Mouse (Mus musculus) ES-Bruce4 (cell line): ENCODE measurements around the gene Wap. TPM values are rescaled to one million over a fixed set of nuclear protein-coding genes. Genes with fewer than 3 reads are reported as not detected.

Experiments
- H3K27ac ChIP-seq: 2 replicates; pipeline ENCODE4 v1.5.1; 2012; ENCODE audit warnings: low read length, inconsistent platforms; ENCODE audit not compliant: insufficient read depth
- H3K27me3 ChIP-seq: 2 replicates; pipeline ENCODE4 v1.6.1; 2012; ENCODE audit warnings: mild to moderate bottlenecking, low read length, inconsistent platforms; ENCODE audit not compliant: control insufficient read depth, poor library complexity, insufficient read depth, severe bottlenecking
- H3K36me3 ChIP-seq: 2 replicates; pipeline ENCODE4 v1.6.1; 2012; ENCODE audit warnings: inconsistent platforms, mild to moderate bottlenecking, low read length, moderate library complexity; ENCODE audit not compliant: control insufficient read depth, poor library complexity, insufficient read depth, severe bottlenecking
- H3K4me1 ChIP-seq: one replicate; pipeline ENCODE4 v1.8.1; 2011; ENCODE audit warnings: low read length; ENCODE audit not compliant: control insufficient read depth, insufficient read depth
- H3K4me3 ChIP-seq: 2 replicates; pipeline ENCODE4 v1.5.1; 2011; ENCODE audit warnings: low read depth, mild to moderate bottlenecking, low read length
- H3K9ac ChIP-seq: 2 replicates; pipeline ENCODE4 v1.6.1; 2012; ENCODE audit warnings: low read depth, mild to moderate bottlenecking, inconsistent platforms; ENCODE audit not compliant: poor library complexity, severe bottlenecking
- H3K9me3 ChIP-seq: replicated peaks from 2 replicates; pipeline ENCODE4 v1.6.1; 2012; ENCODE audit warnings: mild to moderate bottlenecking, low read length, inconsistent platforms; ENCODE audit not compliant: control insufficient read depth, poor library complexity, insufficient read depth, severe bottlenecking
- CTCF ChIP-seq: IDR thresholded peaks from one replicate; pipeline ENCODE4 v1.8.1; 2011; ENCODE audit warnings: low read depth, low read length
- EP300 ChIP-seq: IDR thresholded peaks from 2 replicates; pipeline ENCODE4 v1.6.1; 2011; ENCODE audit warnings: low read depth, low read length; ENCODE audit not compliant: insufficient read depth
- POLR2A ChIP-seq: IDR thresholded peaks from one replicate; pipeline ENCODE4 v1.8.1; 2011; ENCODE audit warnings: low read length; ENCODE audit not compliant: insufficient read depth
- polyA plus RNA-seq: library from polyadenylated mRNA; stranded (reverse); fragments of >200 nt; gene quantifications from 2 replicates; pipeline ENCODE4 v1.2.4, GENCODE M21; 2011; ENCODE audit warnings: low read depth; ENCODE audit not compliant: missing spikeins, insufficient read depth, insufficient read length

The Wap gene
- polyA plus RNA-seq, 1 experiment, result not detected

- TF ChIP-seq EP300, result no peak
- TF ChIP-seq CTCF, result no peak
- TF ChIP-seq POLR2A, result no peak
These were observed 35.8 kb downstream of the Wap start for GRCm38 (mm10) chr11:6602662-6603061.

GRCm38 (mm10) chr11:6601649-6602480 lies 36.6 kb downstream of the Wap start:
- no peak overlapping the region for H3K27ac ChIP-seq
- no peak overlapping the region for H3K9ac ChIP-seq
- H3K36me3 ChIP-seq, result no peaks in the 10 kb centered on the region
- TF ChIP-seq POLR2A, result no peak
- TF ChIP-seq EP300, result no peak
- no peak for TF ChIP-seq CTCF
- no peaks in the 10 kb centered on the region for H3K4me1 ChIP-seq
- no peaks in the 10 kb centered on the region for H3K27me3 ChIP-seq
- no peak overlapping the region for H3K4me3 ChIP-seq
- no peaks in the 10 kb centered on the region for H3K9me3 ChIP-seq

More at GRCm38 (mm10) chr11:6602662-6603061, 35.8 kb downstream of the Wap start:
- H3K4me3 ChIP-seq, result no peak overlapping the region
- no peaks in the 10 kb centered on the region for H3K27me3 ChIP-seq
- H3K9me3 ChIP-seq, result no peaks in the 10 kb centered on the region
- no peak overlapping the region for H3K27ac ChIP-seq
- H3K9ac ChIP-seq, result no peak overlapping the region
- H3K36me3 ChIP-seq, result no peaks in the 10 kb centered on the region
- H3K4me1 ChIP-seq, result no peaks in the 10 kb centered on the region

- Histone ChIP-seq H3K27me3 (no peaks in the 10 kb centered on the region), H3K9me3 (no peaks in the 10 kb centered on the region), H3K36me3 (0 out of 2 replicates have a peak, but pooled peaks cover 6% of the 10 kb centered on the region), H3K27ac (no peak overlapping the region), H3K4me3 (no peak overlapping the region), H3K4me1 (no peaks in the 10 kb centered on the region), H3K9ac (no peak overlapping the region)
- TF ChIP-seq POLR2A (no peak), CTCF (no peak), EP300 (no peak)
These were observed 38.0 kb downstream of the Wap start for GRCm38 (mm10) chr11:6600284-6600944.

GRCm38 (mm10) chr11:6599831-6600230 lies 38.6 kb downstream of the Wap start:
- no peak overlapping the region for H3K27ac ChIP-seq
- 0 out of 2 replicates have a peak, but pooled peaks cover 6% of the 10 kb centered on the region for H3K36me3 ChIP-seq
- TF ChIP-seq EP300 (no peak), POLR2A (no peak)
- H3K9ac ChIP-seq, result no peak overlapping the region
- H3K9me3 ChIP-seq, result no peaks in the 10 kb centered on the region
- H3K4me3 ChIP-seq, result no peak overlapping the region
- H3K27me3 ChIP-seq, result no peaks in the 10 kb centered on the region
- H3K4me1 ChIP-seq, result no peaks in the 10 kb centered on the region

DNA sequence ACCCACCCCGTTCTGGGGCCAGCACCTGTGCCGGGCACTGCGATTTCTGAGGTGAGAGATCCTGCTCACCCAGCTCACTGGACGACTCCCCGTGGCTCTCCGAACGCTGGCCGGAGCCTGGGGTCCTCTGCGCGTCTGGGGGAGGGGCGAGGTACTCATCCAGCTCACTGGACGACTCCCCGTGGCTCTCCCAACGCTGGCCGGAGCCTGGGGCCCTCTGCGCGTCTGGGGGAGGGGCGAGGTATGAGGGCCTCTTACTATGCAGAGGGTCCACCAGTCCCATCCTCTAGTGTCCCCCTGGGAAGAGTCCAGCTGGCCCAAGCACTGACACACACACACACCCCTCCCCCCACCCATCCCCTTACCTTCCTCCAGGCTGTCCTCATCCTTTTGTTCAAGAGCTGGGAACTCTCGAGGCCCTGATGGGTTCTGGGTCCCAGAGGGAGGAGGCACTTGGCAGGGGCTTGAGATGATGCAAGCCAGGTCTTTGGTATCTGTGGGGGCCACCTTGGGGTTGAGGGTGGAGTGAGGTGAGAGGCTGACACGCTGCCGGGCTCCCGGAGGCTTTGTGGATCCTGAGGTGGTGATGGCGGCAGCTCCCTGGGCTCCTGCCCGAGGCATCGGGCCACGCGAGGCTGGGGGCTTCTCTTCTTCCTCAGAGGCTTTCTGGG lies 39.3 kb downstream of the Wap start:
- TF ChIP-seq CTCF (no peak), EP300 (no peak)
- no peak overlapping the region for H3K27ac ChIP-seq
- no peak overlapping the region for H3K4me3 ChIP-seq
- H3K9ac ChIP-seq, result no peak overlapping the region
- H3K4me1 ChIP-seq, result no peaks in the 10 kb centered on the region
- no peaks in the 10 kb centered on the region for H3K9me3 ChIP-seq
- 0 out of 2 replicates have a peak, but pooled peaks cover 6% of the 10 kb centered on the region for H3K36me3 ChIP-seq
- H3K27me3 ChIP-seq, result no peaks in the 10 kb centered on the region
